Mouse (Mus musculus) intestine, embryonic 14.5 days (tissue): ENCODE measurements at regions not wholly inside any gene's neighbourhood (a gene's known extent, or its start where the extent isn't known, plus 50 kb on each side); places are given as distances from the start of the nearest gene placed in this dataset.

ENCODE experiments used
- ATAC-seq: fragments of 200-750 bp; cut with Nextera tagmentation; replicated peaks from 2 replicates; pipeline ENCODE4 v1.8.0; 2017; ENCODE audit warnings: low read depth, moderate number of reproducible peaks, moderate TSS enrichment, moderate library complexity; ENCODE audit not compliant: low FRiP score, low TSS enrichment
- DNase-seq: peaks from one replicate; pipeline ENCODE4 v3.0.0-alpha.2; 2018; ENCODE audit warnings: low spot score
- H3K27ac ChIP-seq: fragments of 300-500 bp; sonication (generic); 2 replicates; pipeline ENCODE4 v1.5.1; 2014; ENCODE audit warnings: low read depth, mild to moderate bottlenecking, control low read depth
- H3K27me3 ChIP-seq: fragments of 300-500 bp; sonication (generic); replicated peaks from 2 replicates; pipeline ENCODE4 v1.6.1; 2014; ENCODE audit warnings: low read length, control low read depth; ENCODE audit not compliant: control insufficient read depth, insufficient read depth
- H3K36me3 ChIP-seq: fragments of 300-500 bp; sonication (generic); 2 replicates; pipeline ENCODE4 v1.6.1; 2014; ENCODE audit warnings: low read length, control low read depth; ENCODE audit not compliant: control insufficient read depth, insufficient read depth
- H3K4me1 ChIP-seq: fragments of 300-500 bp; sonication (generic); replicated peaks from 2 replicates; pipeline ENCODE4 v1.6.1; 2014; ENCODE audit warnings: low read length, control low read depth, mixed read lengths; ENCODE audit not compliant: control insufficient read depth, insufficient read depth
- H3K4me2 ChIP-seq: fragments of 300-500 bp; sonication (generic); 2 replicates; pipeline ENCODE4 v1.6.1; 2014; ENCODE audit warnings: low read length
- H3K4me3 ChIP-seq: fragments of 300-500 bp; sonication (generic); 2 replicates; pipeline ENCODE4 v1.5.1; 2014; ENCODE audit warnings: low read depth, low read length, control low read depth, mixed read lengths
- H3K9ac ChIP-seq: fragments of 300-500 bp; sonication (generic); 2 replicates; pipeline ENCODE4 v1.6.1; 2014; ENCODE audit warnings: mild to moderate bottlenecking, low read length
- H3K9me3 ChIP-seq: fragments of 300-500 bp; sonication (generic); 2 replicates; pipeline ENCODE4 v1.6.1; 2016; ENCODE audit warnings: low read length, control low read depth; ENCODE audit not compliant: control insufficient read depth
- WGBS: fragments of 180-500 bp; shearing (Covaris S2); extraction: QIAGEN DNeasy Blood & Tissue Kit; methylation state at CpG from one replicate; pipeline ENCODE4 v1.1.7; 2014; 5-methylcytosine and 5-hydroxymethylcytosine counted together

GRCm38 (mm10) chr2:94241301-94242050 lies 83.7 kb upstream of the Hsd17b12 start:
- no peak for ATAC-seq
- no peaks in the 10 kb centered on the region for H3K9me3 ChIP-seq
- WGBS = under 1% methylated on average over 53 of the region's 55 CpGs
- peak overlapping the region; percentile 47 for H3K4me2 ChIP-seq
- DNase-seq = peak; percentile 63
- H3K36me3 ChIP-seq = no peaks in the 10 kb centered on the region
- no peak overlapping the region for H3K9ac ChIP-seq
- peak overlapping the region; percentile 13 for H3K4me3 ChIP-seq
- H3K27ac ChIP-seq = no peak overlapping the region
- H3K4me1 ChIP-seq = 0 out of 2 replicates have a peak, but pooled peaks cover 4% of the 10 kb centered on the region
- peaks cover 96% of the 10 kb centered on the region for H3K27me3 ChIP-seq

DNA sequence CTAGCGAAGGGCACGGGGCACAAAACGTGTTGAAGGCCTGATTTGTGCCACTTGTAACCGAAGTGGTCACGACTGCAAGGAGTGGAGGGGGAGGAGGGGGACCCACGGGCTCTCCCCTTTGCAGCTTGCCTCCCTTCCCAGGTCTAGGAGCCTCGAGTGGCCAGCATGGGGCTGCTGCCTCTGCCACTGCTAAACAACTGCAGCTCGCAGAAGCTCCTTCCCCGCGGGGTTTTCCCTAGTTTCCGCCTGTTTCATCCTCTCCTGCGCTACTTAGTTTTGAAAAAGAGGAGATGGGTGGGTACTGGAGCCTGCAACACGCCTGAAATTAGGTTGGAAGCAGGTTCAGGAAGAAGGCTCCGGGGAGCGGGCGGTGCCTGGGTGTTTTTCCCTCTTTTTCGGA lies 82.6 kb upstream of the Hsd17b12 start:
- Histone ChIP-seq H3K4me1 (0 out of 2 replicates have a peak, but pooled peaks cover 4% of the 10 kb centered on the region), H3K4me3 (no peak overlapping the region), H3K36me3 (no peaks in the 10 kb centered on the region), H3K9me3 (no peaks in the 10 kb centered on the region), H3K27ac (no peak overlapping the region), H3K9ac (no peak overlapping the region), H3K4me2 (no peak overlapping the region), H3K27me3 (peaks cover 86% of the 10 kb centered on the region)
- 3% methylated on average over 17 of the region's 17 CpGs for WGBS
- DNase-seq (peak; percentile 57), ATAC-seq (no peak)

DNA sequence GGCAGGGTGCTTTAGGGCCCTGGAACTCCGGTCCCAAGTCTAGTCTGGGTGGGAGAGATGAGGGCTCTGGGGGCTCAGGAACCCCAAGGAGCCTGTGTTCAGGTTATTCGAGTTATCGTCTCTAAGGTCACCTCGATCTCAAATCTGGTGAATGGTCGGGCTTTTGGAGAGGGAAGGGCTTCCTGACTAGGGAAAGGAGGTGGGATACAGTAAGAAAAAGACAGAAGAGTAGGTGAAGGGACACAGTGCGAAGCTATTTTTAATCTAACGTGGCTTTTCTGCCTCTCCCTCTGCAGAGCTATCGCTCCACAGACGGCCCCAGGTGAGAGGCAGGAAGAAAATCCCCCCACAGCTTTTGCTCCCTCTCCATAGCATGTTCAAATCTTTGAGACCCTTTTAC lies 81.8 kb upstream of the Hsd17b12 start:
- Histone ChIP-seq H3K27me3 (peaks cover 78% of the 10 kb centered on the region), H3K27ac (no peak overlapping the region), H3K9me3 (no peaks in the 10 kb centered on the region), H3K4me1 (0 out of 2 replicates have a peak, but pooled peaks cover 4% of the 10 kb centered on the region), H3K4me3 (no peak overlapping the region), H3K36me3 (no peaks in the 10 kb centered on the region), H3K4me2 (no peak overlapping the region), H3K9ac (no peak overlapping the region)
- ATAC-seq (no peak), DNase-seq (no peak)
- 15% methylated on average over 9 of the region's 9 CpGs for WGBS

- no peak overlapping the region for H3K27ac ChIP-seq
Observed at GRCm38 (mm10) chr2:94236479-94236878, 78.7 kb upstream of the Hsd17b12 start.

DNA sequence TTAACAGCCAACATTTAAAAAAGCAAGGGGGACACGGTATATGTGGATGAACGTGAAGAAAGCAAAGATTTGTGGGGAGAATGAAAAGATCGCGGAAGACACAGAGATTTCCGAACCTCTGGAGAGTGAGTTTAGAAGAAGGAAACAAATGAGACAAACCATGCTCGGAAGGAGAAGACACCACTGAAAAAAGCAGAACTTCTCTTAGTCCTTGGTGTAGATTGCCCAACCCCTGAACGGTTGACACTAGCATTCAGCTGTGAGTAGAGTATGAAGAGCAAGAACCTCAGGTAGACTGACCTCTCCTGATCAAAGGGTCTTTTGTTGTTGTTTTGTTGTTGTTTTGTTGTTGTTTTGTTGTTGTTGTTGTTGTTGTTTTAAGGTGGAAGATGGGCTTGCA lies 75.8 kb upstream of the Hsd17b12 start:
- Histone ChIP-seq H3K4me2 (no peak overlapping the region), H3K4me1 (no peaks in the 10 kb centered on the region), H3K36me3 (no peaks in the 10 kb centered on the region), H3K27me3 (peaks cover 18% of the 10 kb centered on the region), H3K27ac (no peak overlapping the region), H3K9me3 (no peaks in the 10 kb centered on the region), H3K4me3 (no peak overlapping the region), H3K9ac (no peak overlapping the region)
- WGBS = 84% methylated on average over 7 of the region's 7 CpGs
- ATAC-seq (no peak), DNase-seq (peak; percentile 23)

More at GRCm38 (mm10) chr2:94236479-94236878, 78.7 kb upstream of the Hsd17b12 start:
- H3K9ac ChIP-seq = no peak overlapping the region
- H3K36me3 ChIP-seq = no peaks in the 10 kb centered on the region
- H3K4me1 ChIP-seq = 0 out of 2 replicates have a peak, but pooled peaks cover 4% of the 10 kb centered on the region
- H3K4me3 ChIP-seq = no peak overlapping the region
- ATAC-seq (no peak), DNase-seq (peak; percentile 16)
- 51% methylated on average over 3 of the region's 3 CpGs for WGBS
- no peaks in the 10 kb centered on the region for H3K9me3 ChIP-seq
- no peak overlapping the region for H3K4me2 ChIP-seq
- H3K27me3 ChIP-seq = peaks cover 47% of the 10 kb centered on the region

GRCm38 (mm10) chr2:94219421-94219820 lies 61.7 kb upstream of the Hsd17b12 start:
- ATAC-seq = no peak
- 58% methylated on average over 5 of the region's 5 CpGs for whole genome bisulfite sequencing
- Histone ChIP-seq H3K9ac (no peak overlapping the region), H3K4me3 (no peak overlapping the region), H3K27me3 (0 out of 2 replicates have a peak, but pooled peaks cover 2% of the 10 kb centered on the region), H3K9me3 (no peaks in the 10 kb centered on the region), H3K4me1 (no peaks in the 10 kb centered on the region), H3K27ac (no peak overlapping the region), H3K36me3 (no peaks in the 10 kb centered on the region), H3K4me2 (no peak overlapping the region)
- no peak for DNase-seq

- no peak overlapping the region for H3K27ac ChIP-seq
- DNase-seq = no peak
- no peaks in the 10 kb centered on the region for H3K36me3 ChIP-seq
- no peak overlapping the region for H3K9ac ChIP-seq
- no peak overlapping the region for H3K4me2 ChIP-seq
- WGBS = 86% methylated on average over 3 of the region's 3 CpGs
- 0 out of 2 replicates have a peak, but pooled peaks cover 2% of the 10 kb centered on the region for H3K27me3 ChIP-seq
- no peaks in the 10 kb centered on the region for H3K9me3 ChIP-seq
- ATAC-seq = no peak
- no peak overlapping the region for H3K4me3 ChIP-seq
- no peaks in the 10 kb centered on the region for H3K4me1 ChIP-seq
Observed at GRCm38 (mm10) chr2:94217481-94217880, 59.7 kb upstream of the Hsd17b12 start.

GRCm38 (mm10) chr2:94215455-94215854 lies 57.7 kb upstream of the Hsd17b12 start:
- 75% methylated on average over 3 of the region's 3 CpGs for WGBS
- no peaks in the 10 kb centered on the region for H3K9me3 ChIP-seq
- no peaks in the 10 kb centered on the region for H3K36me3 ChIP-seq
- DNase-seq (no peak), ATAC-seq (no peak)
- H3K4me2 ChIP-seq = no peak overlapping the region
- no peak overlapping the region for H3K27ac ChIP-seq
- H3K9ac ChIP-seq = no peak overlapping the region
- H3K27me3 ChIP-seq = no peaks in the 10 kb centered on the region
- no peaks in the 10 kb centered on the region for H3K4me1 ChIP-seq
- no peak overlapping the region for H3K4me3 ChIP-seq
